Mouse (Mus musculus): ENCODE data around the gene 1500009L16Rik. TPM values are rescaled to one million over a fixed set of nuclear protein-coding genes. Genes with fewer than 3 reads are reported as not detected.

The 1500009L16Rik gene
- total RNA-seq (2014; fragmentation: Nextera tagmentation) (not detected in 2 replicates), total RNA-seq (2017) (not detected in 2 replicates)

DNA sequence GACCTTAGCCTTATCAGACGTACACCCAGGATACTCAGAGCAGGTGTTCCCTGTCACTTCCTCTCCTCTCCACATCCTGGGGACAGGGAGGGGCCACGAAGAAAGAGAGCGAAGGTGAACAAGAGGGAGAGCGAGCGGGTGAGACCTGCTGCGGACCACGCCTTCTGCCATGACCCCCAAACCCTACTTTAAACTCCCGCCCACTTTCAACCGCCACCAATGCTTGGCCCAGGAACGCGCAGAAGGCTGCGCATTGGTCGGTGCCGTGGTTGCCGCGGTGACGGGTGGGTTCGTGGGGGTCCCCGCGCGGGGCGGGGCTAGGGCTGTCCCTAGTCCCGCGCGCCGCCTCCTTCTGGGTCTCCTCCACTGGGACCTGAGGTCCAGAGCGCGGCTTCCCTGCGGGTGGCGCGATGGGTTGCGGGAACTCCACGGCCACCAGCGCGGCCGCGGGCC is at the start of gene 1500009L16Rik:
TSS of gene 1500009L16Rik (plus strand) at position 287 of the 453 bp plus-strand sequence.
- ATAC-seq (replicated peaks; ENCODE audit: low FRiP score, low TSS enrichment, poor library complexity, severe bottlenecking) = peak; percentile 49

DNA sequence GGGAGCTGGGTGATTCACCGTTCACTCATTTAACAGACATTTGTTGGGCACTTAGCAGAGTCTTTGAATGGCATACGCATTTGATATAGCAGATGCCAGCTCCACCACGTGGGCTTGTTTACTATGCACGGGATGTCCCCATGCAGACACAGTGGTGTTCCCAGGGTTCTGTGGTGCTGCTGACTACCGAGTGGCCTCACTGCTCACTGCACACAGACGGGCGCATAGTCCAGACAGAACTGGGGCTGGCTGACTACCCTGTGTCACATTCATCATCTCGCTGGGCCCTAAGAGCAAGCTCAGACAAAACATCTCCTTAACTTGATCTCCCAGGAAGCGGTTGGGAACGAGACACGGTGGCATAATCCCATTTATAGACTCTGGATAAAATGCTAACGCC is 41.3 kb upstream of the 1500009L16Rik start:
- no peak for ATAC-seq (replicated peaks; ENCODE audit: low FRiP score, low TSS enrichment, poor library complexity, severe bottlenecking)

DNA sequence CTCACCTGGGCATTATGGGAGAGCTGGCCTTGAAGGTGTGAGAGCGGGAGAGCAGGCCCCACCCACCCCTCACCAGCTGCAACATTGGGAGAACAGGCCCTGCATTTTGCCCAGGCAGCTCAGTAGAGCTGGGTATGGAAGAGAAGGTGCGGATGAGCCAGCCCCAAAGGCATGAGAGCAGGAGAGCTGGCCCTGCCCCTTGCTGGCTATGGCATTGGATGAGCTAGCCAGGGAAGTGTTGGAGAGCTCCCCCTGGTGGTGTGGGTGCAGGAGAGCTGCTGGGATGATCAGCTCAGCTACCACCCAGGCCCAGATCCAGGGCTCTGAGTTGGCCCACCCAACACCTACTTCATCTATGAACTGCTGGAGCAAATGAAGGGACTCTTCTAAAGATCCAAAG is 34.5 kb upstream of the 1500009L16Rik start:
- no peak for ATAC-seq (replicated peaks; ENCODE audit: low FRiP score, low TSS enrichment, poor library complexity, severe bottlenecking)

DNA sequence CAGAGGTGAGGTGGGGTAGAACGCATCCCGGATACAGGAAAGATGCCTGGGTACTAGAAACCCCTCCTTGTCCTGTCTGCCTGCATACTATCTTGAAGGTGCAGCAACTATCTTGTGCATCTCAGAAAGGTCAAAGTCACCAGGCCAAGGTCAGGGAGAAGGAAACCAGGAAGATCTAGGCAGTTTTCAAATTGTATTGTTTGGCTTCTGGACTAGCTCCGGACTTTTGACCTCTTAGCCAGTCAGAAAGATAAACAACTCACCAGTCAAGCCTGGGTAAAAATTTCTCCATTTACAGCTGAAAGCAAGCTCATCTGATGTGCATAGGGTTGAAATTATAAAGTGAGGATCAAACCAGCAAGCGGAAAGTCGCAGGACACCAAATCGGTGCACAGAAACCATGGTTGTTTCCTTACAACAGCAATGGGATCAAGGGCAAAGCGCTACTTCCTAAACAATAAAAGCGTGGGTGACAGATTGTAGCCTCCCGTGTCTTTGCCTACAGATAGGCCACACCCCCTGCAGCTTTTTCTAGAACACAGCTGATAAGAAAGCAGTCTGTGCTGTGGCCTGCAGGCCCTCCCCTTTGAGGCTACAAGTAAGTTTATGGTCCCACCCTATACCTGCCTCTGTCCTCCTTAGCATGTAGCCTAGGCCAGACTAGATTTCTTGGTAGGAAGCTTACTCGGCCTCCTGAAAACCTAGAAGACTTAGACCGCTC is 30.3 kb upstream of the 1500009L16Rik start:
- ATAC-seq (replicated peaks; ENCODE audit: low FRiP score, low TSS enrichment, poor library complexity, severe bottlenecking) = peak; percentile 81; the same call in 1 of the 2 replicates

DNA sequence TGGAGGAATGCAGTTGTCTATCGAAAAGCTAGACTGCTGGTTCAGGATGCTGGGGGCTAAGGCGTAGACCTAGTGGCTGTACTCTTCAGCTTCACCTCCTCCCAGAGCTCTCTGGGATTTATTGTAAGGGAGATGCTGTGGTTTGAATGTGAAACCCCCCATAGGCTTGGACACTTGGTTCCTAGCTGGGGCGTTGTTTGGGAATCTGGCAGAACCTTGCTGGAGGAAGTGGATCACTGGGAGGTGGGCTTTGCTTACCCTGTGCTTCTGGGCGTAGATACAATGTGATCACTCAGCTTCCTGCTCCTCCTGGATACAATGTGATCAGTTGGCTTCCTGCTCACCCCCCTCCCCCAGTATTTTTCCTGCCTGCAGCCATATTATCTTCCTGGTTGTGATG is 26.4 kb upstream of the 1500009L16Rik start:
- ATAC-seq (replicated peaks; ENCODE audit: low FRiP score, low TSS enrichment, poor library complexity, severe bottlenecking) = no peak

DNA sequence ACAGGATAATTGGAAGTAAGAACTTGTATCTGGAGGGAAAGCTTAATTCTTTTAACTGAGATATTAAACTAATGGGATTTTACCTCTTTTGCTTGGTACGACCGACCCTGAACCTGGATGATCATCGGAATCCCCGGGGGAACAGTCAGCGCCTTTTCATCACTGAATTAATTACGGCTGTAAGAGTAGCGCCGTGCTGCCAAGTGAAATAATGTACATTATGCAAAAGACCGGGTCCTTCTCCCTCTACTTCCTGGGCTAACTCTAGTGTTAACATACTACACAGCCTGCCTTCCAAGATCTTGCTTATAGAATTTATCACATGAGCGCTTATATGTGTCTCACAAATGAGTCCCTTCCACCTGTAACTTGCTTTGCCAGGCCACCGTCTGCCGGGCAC is 16.0 kb upstream of the 1500009L16Rik start:
- no peak for ATAC-seq (replicated peaks; ENCODE audit: low FRiP score, low TSS enrichment, poor library complexity, severe bottlenecking)

DNA sequence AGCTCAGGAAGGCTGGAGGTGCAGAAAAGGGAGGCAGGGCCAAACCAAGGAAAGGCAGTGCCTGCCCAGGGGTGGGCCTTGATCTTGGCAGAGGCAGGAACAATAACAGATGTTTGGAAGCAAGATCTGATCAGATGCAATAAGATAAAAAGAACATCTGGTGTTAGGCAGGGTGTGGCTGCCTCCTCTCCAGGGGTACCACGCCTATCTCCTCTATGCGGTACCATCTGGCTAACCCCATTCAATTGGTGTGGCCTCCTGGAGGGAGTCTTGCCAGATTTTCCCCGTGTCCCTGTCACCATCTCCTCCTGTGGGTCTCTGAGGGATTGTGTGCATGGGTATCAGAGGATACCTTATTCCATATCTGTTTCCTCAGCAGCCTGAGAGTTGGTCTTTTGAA is 12.7 kb upstream of the 1500009L16Rik start:
- peak; percentile 55 for ATAC-seq (replicated peaks; ENCODE audit: low FRiP score, low TSS enrichment, poor library complexity, severe bottlenecking)

DNA sequence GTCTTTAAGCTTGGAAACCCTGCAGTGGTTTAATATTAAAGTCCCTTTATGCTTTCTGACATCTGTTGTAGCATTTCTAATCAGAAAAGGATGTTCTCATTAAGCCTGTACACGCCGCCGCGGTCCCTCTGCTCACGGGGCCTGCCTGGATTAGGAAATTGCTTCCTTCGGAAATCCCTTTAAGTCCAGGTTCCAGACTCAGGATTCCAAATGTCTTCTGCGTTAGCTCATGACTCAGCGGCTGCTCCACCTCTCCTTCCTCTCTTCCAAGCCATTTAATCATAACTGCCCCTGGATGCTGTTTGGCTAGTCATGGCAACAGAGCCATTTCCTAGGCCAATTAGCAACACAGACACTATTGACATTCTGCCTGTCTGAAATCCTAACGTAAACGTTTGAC is 10.9 kb upstream of the 1500009L16Rik start:
- no peak for ATAC-seq (replicated peaks; ENCODE audit: low FRiP score, low TSS enrichment, poor library complexity, severe bottlenecking)

DNA sequence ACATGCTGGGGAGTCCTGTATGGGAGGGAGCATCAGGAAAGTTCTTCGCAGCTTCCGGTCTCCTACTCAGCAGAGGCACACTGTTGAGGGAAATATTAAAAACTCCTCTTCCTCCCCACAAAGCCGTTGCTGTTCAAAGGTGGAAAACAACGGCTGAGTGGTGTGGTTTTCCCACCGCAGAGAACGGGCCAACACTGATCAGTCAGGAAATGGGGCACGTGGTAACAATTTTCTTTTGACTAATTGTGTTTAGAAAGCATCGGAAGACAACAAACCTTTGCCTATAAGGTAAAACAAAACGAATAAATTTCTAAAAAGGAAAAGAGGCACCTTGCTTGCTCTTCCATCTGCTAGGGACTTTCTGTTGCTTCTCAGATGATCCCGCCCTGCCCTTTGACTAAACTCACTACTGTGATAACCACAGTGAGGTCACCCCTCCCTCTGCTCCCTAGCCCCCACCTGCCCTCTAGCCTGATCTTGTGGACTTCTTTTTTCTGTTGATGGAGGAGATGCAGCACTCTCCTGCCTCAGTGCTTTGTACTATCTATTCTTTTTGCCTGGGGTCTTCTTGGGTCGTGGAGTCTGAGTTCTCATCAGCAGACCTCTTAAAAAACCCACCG is 3.7 kb upstream of the 1500009L16Rik start:
- ATAC-seq (replicated peaks; ENCODE audit: low FRiP score, low TSS enrichment, poor library complexity, severe bottlenecking) = 0 out of 2 replicates have a peak, but pooled peaks have one; percentile 44

DNA sequence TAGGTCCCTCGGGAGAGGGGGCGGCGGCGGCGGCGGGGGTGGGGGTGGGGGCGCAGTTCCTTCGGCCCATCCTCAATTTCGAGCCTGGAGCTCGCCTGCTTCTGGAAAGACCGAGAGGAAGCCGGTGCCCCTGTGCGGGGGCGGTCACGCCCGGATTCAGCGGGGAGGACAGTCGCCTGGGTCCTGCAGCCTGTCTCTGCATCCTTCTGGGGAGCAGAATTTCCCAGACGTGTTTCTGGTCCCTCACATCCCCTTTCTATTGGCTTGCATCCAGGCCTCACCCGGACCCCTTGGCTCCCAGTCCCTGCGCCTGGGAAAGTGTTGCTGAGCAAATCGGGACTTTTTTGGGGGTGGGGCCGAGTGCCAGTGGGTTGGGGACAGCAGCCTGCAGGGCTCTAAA is 390 bp downstream of the 1500009L16Rik start:
- no peak for ATAC-seq (replicated peaks; ENCODE audit: low FRiP score, low TSS enrichment, poor library complexity, severe bottlenecking)

DNA sequence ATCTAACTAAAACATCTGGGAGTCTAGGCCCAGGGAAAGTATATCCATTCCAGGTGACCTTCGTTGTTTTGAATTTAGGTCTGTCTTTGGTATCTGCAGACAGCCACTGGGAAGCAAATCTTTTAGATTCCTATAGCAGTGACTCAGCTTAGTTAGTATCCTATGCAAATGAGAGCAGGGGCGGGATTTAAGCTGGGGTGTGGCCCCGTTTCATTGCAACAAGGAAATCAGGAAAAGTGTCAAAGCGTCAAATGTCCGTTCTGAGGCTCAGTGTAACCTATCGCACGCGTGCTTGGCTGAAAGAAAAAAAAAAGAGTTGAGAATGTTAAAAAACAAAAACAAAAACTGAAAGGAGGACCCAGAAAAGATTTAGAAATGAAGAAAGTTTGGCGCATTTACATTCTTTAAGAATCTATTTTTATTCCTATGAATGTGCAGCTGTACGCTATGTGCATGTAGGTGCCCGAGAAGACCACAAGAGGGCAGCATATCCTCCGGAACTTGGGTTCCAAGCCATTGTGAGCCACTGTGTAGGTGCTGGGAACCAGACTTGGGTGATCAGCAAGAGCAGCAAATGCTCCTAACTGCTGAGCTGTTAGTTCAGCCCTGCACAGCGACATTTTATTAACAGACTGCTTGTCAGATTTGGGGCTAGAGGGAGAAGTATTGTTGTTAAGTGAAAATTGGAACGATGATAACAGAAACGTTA is 1.8 kb downstream of the 1500009L16Rik start:
- ATAC-seq (replicated peaks; ENCODE audit: low FRiP score, low TSS enrichment, poor library complexity, severe bottlenecking) = no peak

DNA sequence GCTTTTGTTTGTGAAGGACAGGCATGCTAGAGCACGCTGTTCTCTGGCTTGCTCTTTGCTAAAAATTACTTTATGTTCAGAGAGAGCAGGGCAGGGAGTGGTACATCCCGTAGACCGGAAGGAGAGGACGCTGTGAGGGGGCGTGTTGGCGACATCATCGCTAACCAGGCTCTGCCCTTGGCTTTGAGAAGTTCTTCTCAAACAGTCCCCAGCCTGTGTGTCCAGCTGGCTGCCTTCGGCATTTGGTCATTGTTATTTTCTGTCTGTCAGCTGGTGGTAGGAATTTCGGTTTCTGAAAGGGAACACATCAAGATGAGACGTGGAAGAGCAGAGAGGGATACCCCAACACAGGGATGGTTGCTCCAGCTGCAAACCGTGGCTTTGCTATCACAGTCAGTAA is 3.5 kb downstream of the 1500009L16Rik start:
- ATAC-seq (replicated peaks; ENCODE audit: low FRiP score, low TSS enrichment, poor library complexity, severe bottlenecking) = no peak

DNA sequence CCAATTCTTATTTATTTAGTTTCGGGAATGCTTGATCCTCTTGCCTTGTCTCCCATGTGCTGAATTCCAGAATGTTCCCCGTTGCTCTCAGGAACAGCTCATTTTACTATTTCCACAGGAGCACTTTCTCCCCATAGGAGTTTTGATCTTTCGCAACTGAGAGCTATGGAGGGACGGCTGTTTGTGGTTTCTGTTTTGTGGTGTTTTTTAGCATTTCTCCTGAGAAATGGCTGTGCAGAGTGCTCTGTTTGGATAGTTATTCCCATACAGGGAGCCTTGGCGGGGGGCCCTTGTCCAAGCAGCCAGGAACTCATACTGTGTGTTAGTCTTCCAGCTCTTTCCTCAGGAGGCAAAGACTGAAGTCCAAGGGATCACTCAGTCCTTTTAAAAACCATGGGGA is 5.2 kb downstream of the 1500009L16Rik start:
- ATAC-seq (replicated peaks; ENCODE audit: low FRiP score, low TSS enrichment, poor library complexity, severe bottlenecking) = no peak

DNA sequence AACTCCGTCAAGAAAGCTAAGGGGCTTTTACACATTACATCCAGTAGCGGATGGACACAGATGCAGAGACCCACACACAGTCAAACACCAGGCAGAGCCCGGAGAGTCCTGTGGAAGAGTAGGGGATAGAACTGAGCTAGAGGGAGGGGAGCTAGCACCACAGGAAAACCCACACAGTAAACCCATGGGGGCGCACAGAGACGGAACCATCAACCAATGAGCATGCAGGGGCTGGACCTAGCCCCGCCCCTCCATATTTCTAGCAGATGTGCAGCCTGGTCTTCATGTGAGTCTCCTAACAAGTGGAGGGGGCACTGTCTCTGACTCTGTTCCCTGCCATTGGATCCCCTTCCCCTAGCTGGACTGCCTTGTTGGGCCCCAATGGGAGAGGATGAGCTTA is 5.9 kb downstream of the 1500009L16Rik start:
- ATAC-seq (replicated peaks; ENCODE audit: low FRiP score, low TSS enrichment, poor library complexity, severe bottlenecking) = no peak

DNA sequence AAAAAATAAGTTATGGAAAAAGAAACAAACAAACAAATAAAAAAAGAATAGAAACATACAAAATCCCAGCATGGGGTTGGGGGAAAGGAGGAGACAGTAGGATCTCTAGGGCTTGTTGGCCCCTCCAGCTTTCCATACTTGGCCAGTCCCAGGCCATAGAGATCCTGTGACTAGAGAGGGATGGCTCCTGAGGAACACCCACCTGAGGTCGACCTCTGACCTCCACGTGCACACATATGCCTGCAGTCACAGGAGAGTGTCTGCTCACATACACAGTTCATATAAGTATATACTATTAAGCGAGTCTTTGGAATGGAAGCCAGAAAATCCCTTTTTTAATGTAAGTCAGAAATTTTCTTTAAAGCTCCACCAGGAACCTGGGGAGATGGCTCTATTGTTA is 6.4 kb downstream of the 1500009L16Rik start:
- ATAC-seq (replicated peaks; ENCODE audit: low FRiP score, low TSS enrichment, poor library complexity, severe bottlenecking) = no peak

DNA sequence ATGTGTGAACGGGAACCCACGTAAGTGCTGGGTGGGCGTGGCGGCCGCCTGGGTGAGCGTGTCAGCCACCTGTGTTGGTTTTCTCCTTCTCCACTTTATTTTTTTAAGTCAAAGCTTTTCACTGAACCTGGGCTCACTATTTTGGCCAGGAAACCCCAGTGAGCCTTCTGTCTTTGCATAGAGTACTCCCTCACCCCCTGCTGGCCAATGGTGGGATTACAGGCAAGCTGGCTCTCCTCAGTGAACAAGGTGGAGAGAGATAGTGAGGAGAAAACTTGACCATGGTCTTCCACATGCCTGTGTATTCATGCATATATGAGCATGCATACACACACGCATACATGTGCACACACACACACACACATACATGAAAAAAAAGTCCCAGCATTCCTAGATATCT is 6.8 kb downstream of the 1500009L16Rik start:
- ATAC-seq (replicated peaks; ENCODE audit: low FRiP score, low TSS enrichment, poor library complexity, severe bottlenecking) = peak; percentile 82

DNA sequence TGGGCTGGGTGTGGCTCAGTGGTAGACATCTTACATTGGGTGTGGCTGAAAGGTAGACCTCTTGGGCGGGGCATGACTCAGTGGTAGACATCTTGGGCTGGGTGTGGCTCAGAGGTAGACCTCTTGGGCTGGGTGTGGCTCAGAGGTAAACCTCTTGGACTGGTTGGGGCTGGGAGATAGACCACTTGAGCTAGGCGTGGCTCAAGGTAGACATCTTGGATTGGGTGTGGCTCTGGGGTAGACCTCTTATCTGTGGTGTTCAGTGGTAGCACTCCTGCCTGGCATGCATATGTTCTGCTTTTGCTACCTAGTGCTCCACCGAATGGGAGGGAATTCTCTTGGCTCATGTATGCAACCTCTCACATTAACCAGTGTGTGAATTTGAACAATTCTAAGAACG is 11.1 kb downstream of the 1500009L16Rik start:
- peak; percentile 57 for ATAC-seq (replicated peaks; ENCODE audit: low FRiP score, low TSS enrichment, poor library complexity, severe bottlenecking)

DNA sequence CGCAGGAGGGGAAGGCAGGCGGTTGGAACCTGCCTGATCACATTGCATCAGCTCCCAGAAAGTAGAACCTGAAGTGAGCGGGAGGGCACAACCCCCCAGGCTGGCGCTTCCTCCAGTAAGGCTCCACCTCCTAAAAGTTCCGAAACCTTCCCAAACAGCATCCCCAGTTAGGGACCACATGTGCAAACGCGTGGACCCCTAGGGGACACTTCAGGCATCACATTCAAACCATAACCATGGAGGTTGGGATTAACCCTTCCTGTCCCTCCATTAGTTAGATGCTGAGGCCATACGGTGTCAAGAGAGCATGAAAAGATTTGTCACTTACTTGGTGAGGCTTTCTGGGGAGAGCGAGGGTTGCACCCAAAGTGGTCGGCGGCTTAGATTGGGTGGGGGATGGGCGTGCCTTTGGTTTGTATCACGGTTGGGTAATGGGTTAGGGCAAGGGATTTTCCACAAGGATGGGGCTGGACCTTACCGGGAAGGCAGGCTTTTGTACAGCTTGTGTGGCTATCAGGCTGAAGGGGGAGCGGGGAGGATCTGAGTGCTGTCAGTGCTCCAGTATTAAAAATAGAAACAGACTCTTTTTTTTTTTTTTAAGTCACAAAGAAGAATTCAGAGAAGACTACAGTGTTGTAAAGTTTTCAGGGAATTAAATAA is 16.5 kb downstream of the 1500009L16Rik start:
- ATAC-seq (replicated peaks; ENCODE audit: low FRiP score, low TSS enrichment, poor library complexity, severe bottlenecking) = no peak

DNA sequence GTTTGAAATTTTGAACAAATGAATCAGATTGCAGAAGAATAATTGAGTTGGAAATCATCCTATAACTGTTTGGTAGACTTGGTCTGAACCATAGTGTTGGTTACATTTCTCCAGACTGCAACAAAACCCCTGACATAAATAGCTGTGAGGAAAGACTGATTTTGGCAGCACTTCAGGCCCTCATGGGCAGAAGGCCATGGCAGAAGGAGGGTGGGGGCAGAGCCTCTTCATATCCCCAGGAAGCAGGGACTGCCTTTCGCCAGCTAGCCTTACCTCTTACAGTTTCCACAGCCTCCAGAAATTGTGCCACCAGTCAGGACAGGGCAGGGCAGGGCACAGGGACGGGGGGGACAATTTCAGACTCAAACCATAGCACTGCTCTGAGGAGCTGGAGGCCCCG is 22.0 kb downstream of the 1500009L16Rik start:
- ATAC-seq (replicated peaks; ENCODE audit: low FRiP score, low TSS enrichment, poor library complexity, severe bottlenecking) = no peak

DNA sequence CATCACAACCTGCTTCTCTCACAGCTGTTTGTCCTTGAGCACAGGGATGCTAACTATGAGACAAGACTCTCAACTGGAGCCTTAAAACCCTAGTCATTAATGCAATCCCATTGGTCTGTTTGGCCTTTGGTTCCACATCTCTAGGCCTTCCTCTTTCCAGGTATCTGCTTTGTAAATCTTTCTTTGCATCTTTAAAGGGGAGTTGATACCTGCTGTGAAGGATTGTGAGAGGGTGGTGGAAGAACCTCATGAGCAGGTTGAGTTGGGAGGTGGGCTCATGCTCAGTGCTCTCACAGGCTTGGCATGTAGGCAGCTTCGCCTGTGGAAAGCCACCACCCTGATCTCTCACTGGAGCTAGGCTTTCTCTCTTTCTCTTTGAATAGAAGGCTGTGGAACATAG is 30.4 kb downstream of the 1500009L16Rik start:
- ATAC-seq (replicated peaks; ENCODE audit: low FRiP score, low TSS enrichment, poor library complexity, severe bottlenecking) = no peak
